Mouse (Mus musculus): ENCODE data around the gene Trim43a. TPM values are rescaled to one million over a fixed set of nuclear protein-coding genes. Genes with fewer than 3 reads are reported as not detected.
"Not testable (repeated sequence)": the region's sequence is repeated elsewhere in the genome, so short reads cannot be mapped to it uniquely, and the experiment has no call there.

Trim43a gene
- polyA plus RNA-seq (2012; rRNA removed): not detected in 2 replicates

GRCm38 (mm10) chr9:88580591-88580990, at the start of gene Trim43a:
TSS of gene Trim43a (plus strand) at chr9:88580891.
- DNase-seq (ENCODE audit: low read depth): not testable (repeated sequence)

GRCm38 (mm10) chr9:88534093-88534492, 46.6 kb upstream of the Trim43a start:
- no peak for DNase-seq (ENCODE audit: low read depth)

DNA sequence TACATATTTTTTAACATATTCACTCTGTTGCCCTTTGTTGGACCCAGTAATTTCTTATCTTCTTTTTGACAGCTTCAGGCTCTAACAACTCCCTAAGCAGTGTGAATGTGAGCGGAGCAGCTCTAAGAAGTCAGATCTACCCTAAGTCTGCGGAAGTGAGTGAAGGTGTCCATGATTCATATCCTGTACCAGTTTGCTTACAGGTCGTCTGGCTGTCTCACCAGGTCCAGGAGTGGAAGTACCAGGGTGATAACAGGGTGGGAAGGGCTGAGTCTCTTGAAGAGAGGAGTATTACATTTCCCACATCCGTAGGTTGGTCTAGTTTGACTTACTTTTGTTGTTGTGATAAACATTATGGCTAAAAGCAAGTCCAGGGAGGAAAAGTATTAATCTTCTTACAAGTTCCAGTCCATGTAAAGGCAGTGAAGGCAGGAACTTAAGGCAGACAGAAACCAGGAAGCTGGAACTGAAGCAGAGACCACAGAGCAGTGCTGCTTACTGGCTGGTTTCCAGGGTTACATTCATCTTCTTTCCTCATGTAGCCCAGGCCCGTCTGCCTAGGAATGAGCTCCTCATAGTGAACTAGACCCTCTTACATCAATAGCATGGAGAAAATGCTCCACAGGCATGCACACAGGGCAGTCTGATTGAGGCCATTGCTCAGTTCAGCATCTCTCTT, 41.0 kb upstream of the Trim43a start:
- no peak for DNase-seq (ENCODE audit: low read depth)

DNA sequence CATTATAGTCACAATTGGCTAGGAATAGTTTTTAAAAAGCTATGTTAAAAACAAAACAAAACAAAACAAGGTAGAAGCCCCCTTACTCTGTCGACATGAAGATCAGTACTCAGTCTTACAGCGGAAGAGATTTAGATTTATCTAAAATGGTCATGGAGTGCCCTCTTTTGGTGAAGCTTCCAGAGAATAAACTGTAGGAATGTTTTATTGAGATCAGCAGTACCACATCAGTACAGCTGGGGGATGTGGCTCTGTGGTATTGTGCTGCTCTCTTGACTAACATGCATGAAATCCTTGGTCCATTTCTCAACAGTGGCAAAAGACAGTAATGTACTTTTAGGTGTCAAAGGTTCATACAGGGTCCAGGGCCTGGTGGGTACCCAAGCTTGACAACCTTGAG, 37.9 kb upstream of the Trim43a start:
- DNase-seq (ENCODE audit: low read depth): no peak

- no peak for DNase-seq (ENCODE audit: low read depth)
Observed at GRCm38 (mm10) chr9:88545534-88545933, 35.2 kb upstream of the Trim43a start.

DNA sequence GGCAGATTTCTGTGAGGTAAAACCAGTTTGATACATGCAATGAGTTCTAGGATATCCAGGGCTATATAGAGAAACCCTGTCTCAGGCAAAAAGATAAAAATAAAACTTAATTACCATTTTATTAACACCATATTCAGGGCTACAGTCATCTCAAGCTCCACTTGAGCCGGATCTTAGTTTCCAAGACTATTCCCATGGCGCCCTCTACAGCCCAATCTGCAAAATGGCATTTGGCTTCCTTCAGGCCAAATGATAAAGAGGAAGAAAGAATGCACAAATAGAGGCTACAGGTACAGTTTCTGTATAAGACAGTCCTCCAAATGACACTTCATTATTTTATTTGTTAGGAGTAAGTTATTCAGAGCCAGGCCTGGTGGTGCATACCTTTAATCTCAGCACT, 34.5 kb upstream of the Trim43a start:
- no peak for DNase-seq (ENCODE audit: low read depth)

- no peak for DNase-seq (ENCODE audit: low read depth)
Observed at GRCm38 (mm10) chr9:88546657-88547056, 34.0 kb upstream of the Trim43a start.

GRCm38 (mm10) chr9:88547270-88547669, 33.4 kb upstream of the Trim43a start:
- peak; percentile 27 for DNase-seq (ENCODE audit: low read depth)

- DNase-seq (ENCODE audit: low read depth): peak; percentile 86
Observed at GRCm38 (mm10) chr9:88547851-88548613, 32.7 kb upstream of the Trim43a start, which contains the start of gene Zfp949. TSS of gene Zfp949 (plus strand) at chr9:88548020.

DNA sequence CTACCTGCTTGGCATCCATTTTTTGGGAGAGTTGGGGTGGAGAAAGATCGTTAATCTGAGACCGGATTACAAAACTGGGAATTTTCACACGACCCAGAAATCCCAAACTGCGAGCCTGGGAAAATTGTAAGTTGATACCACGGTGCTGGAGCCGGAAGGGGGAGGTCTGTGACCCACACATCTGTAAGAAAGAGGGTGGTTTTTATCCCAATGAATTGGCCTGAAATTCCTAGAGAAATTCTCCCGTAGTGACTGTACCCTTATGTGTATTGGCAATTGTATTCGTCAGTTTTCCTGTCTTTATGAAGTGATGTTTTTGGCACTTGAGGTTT, 32.1 kb upstream of the Trim43a start:
- no peak for DNase-seq (ENCODE audit: low read depth)

GRCm38 (mm10) chr9:88553071-88553470, 27.6 kb upstream of the Trim43a start:
- no peak for DNase-seq (ENCODE audit: low read depth)

- no peak for DNase-seq (ENCODE audit: low read depth)
Observed at GRCm38 (mm10) chr9:88558146-88558545, 22.5 kb upstream of the Trim43a start.

- not testable (repeated sequence) for DNase-seq (ENCODE audit: low read depth)
Observed at GRCm38 (mm10) chr9:88561476-88561875, 19.2 kb upstream of the Trim43a start.

GRCm38 (mm10) chr9:88570471-88570870, 10.2 kb upstream of the Trim43a start:
- not testable (repeated sequence) for DNase-seq (ENCODE audit: low read depth)

GRCm38 (mm10) chr9:88593708-88594107, 13.0 kb downstream of the Trim43a start:
- DNase-seq (ENCODE audit: low read depth): not testable (repeated sequence)

- DNase-seq (ENCODE audit: low read depth): peak; percentile 14
Observed at GRCm38 (mm10) chr9:88599206-88600162, 18.8 kb downstream of the Trim43a start.

DNA sequence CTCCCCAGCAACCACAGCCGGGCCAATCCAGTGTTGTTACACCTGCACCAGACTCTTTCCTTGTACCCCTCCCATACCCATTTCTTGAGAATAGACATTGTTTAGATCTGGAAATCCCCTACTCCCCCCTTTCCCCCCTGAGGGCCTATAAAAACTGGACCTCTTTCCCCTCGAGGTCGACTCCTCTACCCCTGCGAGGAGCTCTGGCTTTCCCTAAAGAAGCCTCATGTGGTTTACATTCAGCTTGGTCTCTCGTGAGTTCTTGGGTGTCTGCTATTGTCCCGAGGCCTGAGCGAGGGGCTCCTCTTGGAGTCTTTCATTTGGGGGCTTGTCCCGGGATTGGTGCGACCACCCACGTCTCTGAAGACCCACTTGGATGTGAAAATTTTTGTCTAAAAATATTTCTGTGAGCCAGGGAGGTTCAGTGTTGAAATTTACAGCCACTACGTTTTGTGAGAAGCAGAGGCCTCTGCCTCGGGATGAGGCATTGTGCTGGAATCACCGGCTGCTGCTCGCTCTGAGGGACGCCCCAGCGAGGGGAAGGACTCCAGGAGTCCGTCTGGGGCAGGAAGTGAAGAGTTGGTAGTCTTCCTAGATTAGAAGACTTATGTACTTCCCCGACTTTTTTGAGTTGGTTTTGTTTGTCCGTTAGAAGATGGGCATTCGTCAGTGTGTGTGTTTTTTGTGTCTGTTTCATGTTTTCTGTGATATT, 45.3 kb downstream of the Trim43a start:
- DNase-seq (ENCODE audit: low read depth): not testable (repeated sequence)

- not testable (repeated sequence) for DNase-seq (ENCODE audit: low read depth)
Observed at GRCm38 (mm10) chr9:88638125-88638524, 57.4 kb downstream of the Trim43a start.
